In the genomic region with DNA sequence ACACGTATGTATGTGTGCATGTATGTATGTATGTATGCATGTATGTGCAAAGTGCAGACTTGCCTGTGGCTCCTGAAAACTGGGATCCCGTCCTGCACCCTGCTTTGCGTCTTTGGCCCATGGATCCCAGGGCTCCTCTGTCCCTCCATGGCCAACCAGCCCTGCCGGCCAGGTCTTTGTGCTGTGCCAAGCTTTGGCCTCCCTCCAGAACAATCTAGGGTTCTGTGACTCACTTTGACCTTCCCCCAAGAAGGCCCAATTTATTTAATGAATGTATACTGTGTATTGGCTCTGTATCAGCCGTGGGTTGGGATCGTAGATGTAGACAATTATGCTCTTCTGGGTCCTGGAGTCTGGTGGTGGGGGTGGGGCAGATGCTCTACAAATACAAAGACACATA, we compare ENCODE assay signal across 29 mouse cellular contexts.
A peak's percentile ranks its signal among the peaks of the same experiment; 100 is the strongest.
DNase-seq lines count a peak whose midpoint lies in the region; ATAC-seq lines count a peak whose summit lies in the region.
"Had no signal": no experiment of that assay in that cellular context is flagged by ENCODE, and none has a peak within 500 bp of the region (broad histone marks: within the 10 kb centered on the region; RNA-seq: fewer than 3 reads in every experiment).

No protein-coding gene starts in this region.

- 91% methylated on average over 6 of the region's 6 CpGs for WGBS in hindbrain, embryonic 11.5 days

- no peak overlapping the region for H3K27ac ChIP-seq in hindbrain, embryonic 11.5 days (ENCODE audit: low read depth, low read length)
- H3K27ac ChIP-seq: embryonic facial prominence, embryonic 12.5 days; hindbrain, embryonic 14.5 days; kidney, embryonic 15.5 days; layer of hippocampus, adult 2 months; limb, embryonic 10.5 days; limb, embryonic 15.5 days; liver, embryonic 15.5 days; lung, embryonic 15.5 days had no signal

- no peak for ATAC-seq in hindbrain, embryonic 11.5 days (ENCODE audit: low FRiP score)
- ATAC-seq: forebrain, embryonic 14.5 days; intestine, postnatal 0 days; midbrain, embryonic 16.5 days; Patski had no signal

- no peaks in the 10 kb centered on the region for H3K27me3 ChIP-seq in hindbrain, embryonic 11.5 days (ENCODE audit: control insufficient read depth, insufficient read depth, low read length)
- H3K27me3 ChIP-seq: embryonic facial prominence, embryonic 12.5 days; limb, embryonic 15.5 days; liver, embryonic 15.5 days; lung, embryonic 15.5 days had no signal

- no peak overlapping the region for H3K4me3 ChIP-seq in hindbrain, embryonic 11.5 days (ENCODE audit: low read depth, low read length)
- H3K4me3 ChIP-seq: embryonic facial prominence, embryonic 12.5 days; kidney, embryonic 15.5 days; layer of hippocampus, adult 2 months; limb, embryonic 10.5 days; limb, embryonic 15.5 days; liver, embryonic 15.5 days; lung, embryonic 15.5 days had no signal

- no peaks in the 10 kb centered on the region for H3K36me3 ChIP-seq in hindbrain, embryonic 11.5 days (ENCODE audit: control insufficient read depth, insufficient read depth, low read length)
- H3K36me3 ChIP-seq: embryonic facial prominence, embryonic 12.5 days; kidney, embryonic 15.5 days; limb, embryonic 10.5 days; limb, embryonic 15.5 days; liver, embryonic 15.5 days; lung, embryonic 15.5 days had no signal

- H3K9ac ChIP-seq in hindbrain, embryonic 11.5 days (ENCODE audit: low read depth, low read length), result no peak overlapping the region
- H3K9ac ChIP-seq: embryonic facial prominence, embryonic 12.5 days; hindbrain, embryonic 14.5 days; kidney, embryonic 15.5 days; limb, embryonic 15.5 days; liver, embryonic 15.5 days; lung, embryonic 15.5 days had no signal

- no peaks in the 10 kb centered on the region for H3K4me1 ChIP-seq in hindbrain, embryonic 11.5 days (replicated peaks; ENCODE audit: control insufficient read depth, insufficient read depth, low read length)
- H3K4me1 ChIP-seq: embryonic facial prominence, embryonic 12.5 days; limb, embryonic 10.5 days; liver, embryonic 15.5 days had no signal

- peak; percentile 34 to 42 for DNase-seq in cerebellum, postnatal 10 days
- no peak for DNase-seq in cerebellum, adult 8-10 months
- peak; percentile 38 for DNase-seq in Muller cell, postnatal 12 days (ENCODE audit: inconsistent ontology term)
- peak; percentile 56 for DNase-seq in adipocyte (ENCODE audit: low spot score)
- peak; percentile 73 for DNase-seq in adrenal gland, postnatal 25 days
- no peak for DNase-seq in hindbrain, embryonic 11.5 days (ENCODE audit: low spot score)
- DNase-seq in lung, postnatal 14 days, result no peak
- DNase-seq: embryo, embryonic 11 days; gastrocnemius, postnatal 25 days; heart, adult 18-20 months; heart, postnatal 4 days; kidney, postnatal 25 days; lung, postnatal 36 days; spleen, adult 18-20 months; thymus, postnatal 14 days had no signal

- H3K4me2 ChIP-seq in hindbrain, embryonic 11.5 days (replicated peaks; ENCODE audit: low read depth, low read length), result no peak overlapping the region
- H3K4me2 ChIP-seq: embryonic facial prominence, embryonic 12.5 days; heart, embryonic 11.5 days; hindbrain, embryonic 14.5 days; kidney, embryonic 15.5 days; limb, embryonic 15.5 days; liver, embryonic 15.5 days; lung, embryonic 15.5 days; midbrain, embryonic 11.5 days had no signal

- no peaks in the 10 kb centered on the region for H3K9me3 ChIP-seq in hindbrain, embryonic 11.5 days (ENCODE audit: control insufficient read depth, low read length)
- H3K9me3 ChIP-seq: embryonic facial prominence, embryonic 12.5 days; kidney, embryonic 15.5 days; limb, embryonic 10.5 days; limb, embryonic 15.5 days; liver, embryonic 15.5 days; lung, embryonic 15.5 days had no signal

Comparison
In these comparisons a context has a peak if more than half of its experiments do, and no peak if none do; other contexts are left out.
1. DNase-seq: peak in cerebellum, postnatal 10 days (2 of 2), Muller cell, postnatal 12 days (single experiment), adipocyte (single experiment) and adrenal gland, postnatal 25 days (single experiment); none in cerebellum, adult 8-10 months (single experiment), hindbrain, embryonic 11.5 days (single experiment) and lung, postnatal 14 days (single experiment).